Mouse (Mus musculus) midbrain, embryonic 10.5 days (tissue): ENCODE measurements at regions not wholly inside any gene's neighbourhood (a gene's known extent, or its start where the extent isn't known, plus 50 kb on each side); places are given as distances from the start of the nearest gene placed in this dataset.

ENCODE experiments used
- DNase-seq: peaks from one replicate; pipeline ENCODE4 v3.0.0-alpha.2; 2017; ENCODE audit warnings: low spot score
- H3K27ac ChIP-seq: fragments of 300-500 bp; sonication (generic); replicated peaks from 2 replicates; pipeline ENCODE4 v1.5.1; 2016; ENCODE audit warnings: mild to moderate bottlenecking
- H3K27me3 ChIP-seq: fragments of 300-500 bp; sonication (generic); 2 replicates; pipeline ENCODE4 v1.6.1; 2016; ENCODE audit warnings: low read depth, mild to moderate bottlenecking; ENCODE audit not compliant: poor library complexity, severe bottlenecking
- H3K36me3 ChIP-seq: fragments of 300-500 bp; sonication (generic); 2 replicates; pipeline ENCODE4 v1.6.1; 2016; ENCODE audit warnings: mild to moderate bottlenecking, moderate library complexity
- H3K4me1 ChIP-seq: fragments of 300-500 bp; sonication (generic); 2 replicates; pipeline ENCODE4 v1.6.1; 2016
- H3K4me3 ChIP-seq: fragments of 300-500 bp; sonication (generic); 2 replicates; pipeline ENCODE4 v1.5.1; 2016; ENCODE audit warnings: mild to moderate bottlenecking, moderate library complexity
- H3K9me3 ChIP-seq: fragments of 300-500 bp; sonication (generic); replicated peaks from 2 replicates; pipeline ENCODE4 v1.6.1; 2016; ENCODE audit warnings: mild to moderate bottlenecking
- WGBS: fragments of 180-500 bp; shearing (Covaris S2); methylation state at CpG from one replicate; pipeline ENCODE4 v1.1.7; 2016; 5-methylcytosine and 5-hydroxymethylcytosine counted together

DNA sequence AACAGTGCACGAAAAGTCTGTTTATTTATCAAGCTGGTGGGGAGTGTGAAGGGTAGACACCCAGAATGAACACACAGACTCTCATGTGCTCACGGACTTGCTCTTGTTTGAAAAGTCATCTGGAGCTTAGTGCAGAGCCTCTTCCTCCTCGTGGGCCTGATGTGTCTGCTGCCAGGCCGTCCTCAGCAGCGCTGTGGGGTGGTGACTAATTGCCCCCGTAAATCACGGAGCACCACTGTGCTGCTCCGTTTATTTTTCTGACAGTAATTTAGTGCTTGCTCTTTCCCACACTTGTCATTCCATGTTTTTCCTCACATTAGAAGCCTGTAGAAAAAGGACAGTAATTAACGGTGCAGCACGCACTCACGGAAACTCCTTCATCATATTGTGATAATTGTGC, 51.2 kb upstream of the Gm17304 start:
- H3K4me1 ChIP-seq, result peaks cover 39% of the 10 kb centered on the region
- H3K27me3 ChIP-seq, result peaks cover 65% of the 10 kb centered on the region
- no peak overlapping the region for H3K27ac ChIP-seq
- WGBS, result 74% methylated on average over 11 of the region's 11 CpGs
- H3K36me3 ChIP-seq, result no peaks in the 10 kb centered on the region
- no peaks in the 10 kb centered on the region for H3K9me3 ChIP-seq
- H3K4me3 ChIP-seq, result no peak overlapping the region
- DNase-seq, result no peak

- Histone ChIP-seq H3K9me3 (no peaks in the 10 kb centered on the region), H3K4me3 (no peak overlapping the region), H3K27ac (no peak overlapping the region), H3K4me1 (peaks cover 13% of the 10 kb centered on the region), H3K36me3 (no peaks in the 10 kb centered on the region), H3K27me3 (no peaks in the 10 kb centered on the region)
- 90% methylated on average over 6 of the region's 6 CpGs for WGBS
- DNase-seq, result no peak
These were observed 69.6 kb upstream of the Gm17304 start for GRCm38 (mm10) chr5:106539286-106539685.

- DNase-seq, result no peak
- Histone ChIP-seq H3K4me1 (peaks cover 10% of the 10 kb centered on the region), H3K27me3 (no peaks in the 10 kb centered on the region), H3K36me3 (no peaks in the 10 kb centered on the region), H3K27ac (no peak overlapping the region), H3K4me3 (no peak overlapping the region), H3K9me3 (no peaks in the 10 kb centered on the region)
- 56% methylated on average over 6 of the region's 6 CpGs for WGBS
These were observed 71.7 kb upstream of the Gm17304 start for GRCm38 (mm10) chr5:106537153-106537552.

DNA sequence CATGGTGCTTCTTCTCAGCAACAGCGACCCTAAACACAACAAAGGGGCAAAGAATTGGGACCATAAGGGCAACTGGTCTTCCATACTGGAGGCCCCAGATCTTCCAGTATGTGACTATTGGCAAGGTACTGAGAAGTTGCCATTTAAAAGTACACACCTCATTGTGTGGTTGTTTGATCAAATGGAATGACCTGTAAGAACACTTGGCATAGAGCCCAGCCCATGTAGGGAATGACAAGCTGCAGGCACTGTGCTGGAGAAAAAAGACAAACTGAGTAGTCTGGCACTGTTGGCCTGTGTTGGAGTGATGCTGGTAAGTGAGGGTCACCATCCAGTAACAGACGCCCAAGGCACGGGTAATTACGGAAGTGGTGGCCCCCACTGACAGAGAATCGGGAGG, 72.8 kb upstream of the Gm17304 start:
- H3K4me1 ChIP-seq, result peaks cover 10% of the 10 kb centered on the region
- WGBS, result 86% methylated on average over 5 of the region's 5 CpGs
- DNase-seq, result no peak

DNA sequence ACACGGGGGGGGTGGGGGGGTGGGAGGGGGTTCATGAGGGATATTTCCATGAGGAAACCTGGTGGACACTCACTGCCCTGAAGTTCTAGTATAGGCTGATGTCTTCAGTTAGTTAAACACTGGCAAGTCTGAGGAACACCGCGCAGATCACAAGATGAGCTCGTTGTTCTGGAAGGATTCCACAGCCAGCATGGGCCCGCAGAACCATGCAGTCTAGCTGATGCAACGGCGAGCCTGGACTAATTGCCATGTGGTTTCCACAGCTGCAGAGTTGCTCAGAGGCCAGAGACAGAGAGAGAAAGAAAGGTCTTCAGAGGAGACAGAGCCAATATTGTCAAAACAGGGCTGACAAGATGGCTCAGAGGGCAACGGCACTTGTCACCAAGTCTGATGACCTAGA, 70.8 kb upstream of the Barhl2 start:
- Histone ChIP-seq H3K9me3 (no peaks in the 10 kb centered on the region), H3K27ac (no peak overlapping the region), H3K4me3 (no peak overlapping the region), H3K36me3 (no peaks in the 10 kb centered on the region), H3K4me1 (no peaks in the 10 kb centered on the region), H3K27me3 (no peaks in the 10 kb centered on the region)
- 93% methylated on average over 8 of the region's 8 CpGs for WGBS
- DNase-seq, result no peak

More for the DNA sequence above, 72.8 kb upstream of the Gm17304 start:
- H3K27ac ChIP-seq, result no peak overlapping the region
- H3K36me3 ChIP-seq, result no peaks in the 10 kb centered on the region
- H3K9me3 ChIP-seq, result no peaks in the 10 kb centered on the region
- no peaks in the 10 kb centered on the region for H3K27me3 ChIP-seq
- no peak overlapping the region for H3K4me3 ChIP-seq

- Histone ChIP-seq H3K27me3 (no peaks in the 10 kb centered on the region), H3K4me3 (no peak overlapping the region), H3K4me1 (no peaks in the 10 kb centered on the region), H3K36me3 (no peaks in the 10 kb centered on the region), H3K9me3 (no peaks in the 10 kb centered on the region), H3K27ac (no peak overlapping the region)
- DNase-seq, result no peak
- 83% methylated on average over 14 of the region's 14 CpGs for WGBS
These were observed 69.5 kb upstream of the Barhl2 start for GRCm38 (mm10) chr5:106527364-106527985.

DNA sequence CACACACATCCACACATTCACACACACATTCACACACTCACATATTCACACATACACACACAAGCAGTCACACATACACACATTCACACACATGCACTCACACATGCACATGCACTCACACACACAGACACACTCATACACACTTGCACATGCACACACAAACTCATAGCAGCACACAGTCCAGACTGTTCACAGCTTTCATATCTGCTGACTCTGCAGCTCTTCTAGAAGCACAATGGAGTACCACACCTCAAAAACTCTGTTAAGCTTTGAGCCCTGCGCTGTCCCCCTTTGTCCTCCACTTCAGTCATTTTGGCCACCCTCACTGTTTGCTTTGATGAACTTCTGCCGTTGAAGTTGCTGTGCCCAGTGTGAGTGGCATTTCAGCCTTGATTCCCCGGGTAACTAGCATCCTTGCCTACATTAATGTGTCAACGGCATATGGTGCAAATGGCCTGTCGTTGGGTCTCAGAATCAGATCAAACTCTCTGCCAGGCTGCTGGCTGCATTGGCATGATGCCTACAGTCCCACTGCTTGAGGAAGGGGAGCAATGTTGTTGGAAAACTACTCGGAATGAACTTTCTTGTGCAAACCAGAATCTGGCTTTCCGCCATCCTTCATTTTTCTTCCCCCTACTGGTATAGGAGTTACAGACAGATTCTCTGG, 54.6 kb upstream of the Barhl2 start:
- no peak overlapping the region for H3K4me3 ChIP-seq
- no peaks in the 10 kb centered on the region for H3K4me1 ChIP-seq
- no peaks in the 10 kb centered on the region for H3K36me3 ChIP-seq
- H3K27ac ChIP-seq, result no peak overlapping the region
- no peak for DNase-seq
- no peaks in the 10 kb centered on the region for H3K9me3 ChIP-seq
- H3K27me3 ChIP-seq, result no peaks in the 10 kb centered on the region
- 86% methylated on average over 7 of the region's 7 CpGs for WGBS

DNA sequence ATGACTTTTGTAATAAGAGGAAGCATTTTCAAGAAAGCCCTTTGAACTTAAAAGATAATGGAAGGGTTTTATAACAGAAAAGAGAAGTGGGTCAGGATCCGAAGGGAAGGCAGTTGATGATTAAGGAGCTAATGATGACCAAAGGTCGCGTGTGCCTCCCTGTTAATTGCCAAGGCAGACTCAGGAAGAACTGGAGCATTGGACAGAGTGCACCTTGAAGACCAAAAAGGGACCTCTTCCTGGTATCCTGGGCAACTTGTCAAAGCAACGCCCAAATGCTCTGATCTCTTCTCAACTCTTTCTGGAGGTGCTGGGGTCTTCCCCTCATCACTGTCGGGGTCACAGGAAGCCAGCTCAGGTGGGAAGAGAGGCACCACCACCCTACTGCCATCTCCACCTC, 49.9 kb upstream of the Barhl2 start:
- Histone ChIP-seq H3K27ac (no peak overlapping the region), H3K9me3 (no peaks in the 10 kb centered on the region), H3K27me3 (no peaks in the 10 kb centered on the region), H3K36me3 (no peaks in the 10 kb centered on the region), H3K4me1 (peaks cover 5% of the 10 kb centered on the region), H3K4me3 (no peak overlapping the region)
- WGBS, result 85% methylated on average over 5 of the region's 5 CpGs
- DNase-seq, result no peak
